ENCODE assay signal across 23 mouse cellular contexts in the genomic region with DNA sequence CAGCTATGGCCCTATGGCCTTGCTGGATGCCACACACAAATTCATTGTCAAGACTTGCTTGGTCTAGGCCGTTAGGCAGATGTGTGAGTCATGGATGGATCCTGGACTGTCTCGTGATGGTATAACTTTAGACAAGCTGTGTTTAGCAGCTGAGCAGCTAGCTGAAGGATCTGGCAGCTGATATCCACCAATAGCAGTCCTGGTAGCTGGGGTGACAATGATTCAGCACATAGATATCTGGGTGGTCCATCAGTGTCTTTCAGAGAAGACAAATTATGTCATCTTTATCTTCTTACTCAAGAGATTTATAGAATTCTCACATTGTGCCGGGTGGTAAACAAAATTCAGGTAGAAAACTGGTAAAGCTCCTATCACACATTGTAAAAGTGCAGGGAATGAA.
DNase-seq lines count a peak whose midpoint lies in the region; ATAC-seq and TF ChIP-seq lines count a peak whose summit lies in the region.
"Had no signal": no experiment of that assay in that cellular context is flagged by ENCODE, and none has a peak within 500 bp of the region (broad histone marks: within the 10 kb centered on the region; RNA-seq: fewer than 3 reads in every experiment).

No protein-coding gene starts in this region.

- H3K79me2 ChIP-seq in MEL (ENCODE audit: control insufficient read depth, insufficient read depth, low read length, poor library complexity) = no peaks in the 10 kb centered on the region

- DNase-seq in G1E (ENCODE audit: low spot score) (peak; percentile 4), MEL (ENCODE audit: low read depth, low spot score) (peak; percentile 84)
- no peak for DNase-seq in urinary bladder, postnatal 36 days (ENCODE audit: low spot score in 2 of 2)
- DNase-seq in cerebellum, adult 9-10 months = no peak
- DNase-seq in hindbrain, embryonic 10.5 days (ENCODE audit: low spot score) = no peak
- DNase-seq: adrenal gland, adult 8-10 months; adrenal gland, postnatal 14 days; adrenal gland, postnatal 36 days; cerebellum, adult 11-12 months; cerebellum, adult 2 months; cerebellum, adult 9-11 months; cerebellum, postnatal 14 days; cerebellum, postnatal 36 days; forebrain, postnatal 0 days had no signal

- TF ChIP-seq EP300 in MEL (IDR thresholded peaks at IDR 0.05; ENCODE audit: low read depth in 1 of 2, low read length in 2 of 2) = peak; percentile 78 to 85

- WGBS in intestine, embryonic 16.5 days = 79% methylated on average over 3 of the region's 3 CpGs
- 90% methylated on average over 3 of the region's 3 CpGs for WGBS in hindbrain, embryonic 10.5 days

- no peak overlapping the region for H3K27ac ChIP-seq in MEL (ENCODE audit: control insufficient read depth, low read depth, low read length)
- H3K27ac ChIP-seq in intestine, embryonic 16.5 days (ENCODE audit: low read length) = no peak overlapping the region
- no peak overlapping the region for H3K27ac ChIP-seq in hindbrain, embryonic 10.5 days
- H3K27ac ChIP-seq: embryonic facial prominence, embryonic 10.5 days; embryonic facial prominence, embryonic 12.5 days; forebrain, embryonic 13.5 days; forebrain, embryonic 15.5 days had no signal

- peak; percentile 98 for ATAC-seq in G1E (ENCODE audit: extremely low read depth, insufficient number of reproducible peaks, low FRiP score, poor library complexity, severe bottlenecking)
- peak; percentile 47 for ATAC-seq in common myeloid progenitor, adult 5-6 weeks (replicated peaks; ENCODE audit: low read depth, poor library complexity, severe bottlenecking)
- peak; percentile 95 for ATAC-seq in megakaryocyte progenitor cell, adult 5-6 weeks (replicated peaks; ENCODE audit: poor library complexity)
- ATAC-seq in intestine, embryonic 16.5 days = no peak
- ATAC-seq: activated CD4-positive, CD25-positive, alpha-beta regulatory T cell, adult 4 months; forebrain, embryonic 13.5 days; forebrain, embryonic 15.5 days; forebrain, postnatal 0 days; Patski had no signal

- TF ChIP-seq RAD21 in MEL (IDR thresholded peaks at IDR 0.05; ENCODE audit: low read depth, low read length) = no peak

- peaks cover 13% of the 10 kb centered on the region for H3K4me1 ChIP-seq in G1E (ENCODE audit: insufficient read depth, low read depth, low read length)
- peaks cover 3 to 5% of the 10 kb centered on the region in 2 experiments; a peak in 2 of 4 replicates for H3K4me1 ChIP-seq in MEL (ENCODE audit: control insufficient read depth in 1 of 2, insufficient read depth in 2 of 2, low read length in 2 of 2)
- H3K4me1 ChIP-seq in intestine, embryonic 16.5 days (ENCODE audit: control insufficient read depth, insufficient read depth, low read length) = no peaks in the 10 kb centered on the region
- no peaks in the 10 kb centered on the region for H3K4me1 ChIP-seq in hindbrain, embryonic 10.5 days (replicated peaks)
- H3K4me1 ChIP-seq: embryonic facial prominence, embryonic 10.5 days; embryonic facial prominence, embryonic 12.5 days; forebrain, embryonic 13.5 days; forebrain, embryonic 15.5 days had no signal

- H3K27me3 ChIP-seq in G1E (ENCODE audit: insufficient read depth, low read length) (no peaks in the 10 kb centered on the region), MEL (ENCODE audit: control insufficient read depth in 1 of 2, insufficient read depth in 2 of 2, low read length in 2 of 2) (no peaks in the 10 kb centered on the region)
- H3K27me3 ChIP-seq in intestine, embryonic 16.5 days (replicated peaks; ENCODE audit: control insufficient read depth, insufficient read depth, low read length) = no peaks in the 10 kb centered on the region
- no peaks in the 10 kb centered on the region for H3K27me3 ChIP-seq in hindbrain, embryonic 10.5 days (ENCODE audit: insufficient read depth, poor library complexity, severe bottlenecking)
- H3K27me3 ChIP-seq: embryonic facial prominence, embryonic 12.5 days; forebrain, embryonic 13.5 days; forebrain, embryonic 15.5 days; Patski had no signal

- TF ChIP-seq CTCF in G1E (IDR thresholded peaks at IDR 0.05; ENCODE audit: low read depth, low read length) = no peak
- TF ChIP-seq CTCF in MEL (IDR thresholded peaks at IDR 0.05 in 2 of 3, conservative IDR thresholded peaks at IDR 0.05 in 1 of 3; ENCODE audit: control insufficient read depth in 1 of 3, insufficient read depth in 1 of 3, low read depth in 2 of 3, low read length in 3 of 3, poor library complexity in 1 of 3, severe bottlenecking in 1 of 3) = no peak

- H3K36me3 ChIP-seq in G1E (replicated peaks) (no peaks in the 10 kb centered on the region), MEL (ENCODE audit: control insufficient read depth in 1 of 2, insufficient read depth in 2 of 2, low read length in 2 of 2) (peaks cover 0 to 15% of the 10 kb centered on the region in 2 experiments; a peak in 2 of 4 replicates)
- H3K36me3 ChIP-seq in intestine, embryonic 16.5 days (ENCODE audit: control insufficient read depth, insufficient read depth, low read length) = no peaks in the 10 kb centered on the region
- no peaks in the 10 kb centered on the region for H3K36me3 ChIP-seq in hindbrain, embryonic 10.5 days
- H3K36me3 ChIP-seq: embryonic facial prominence, embryonic 10.5 days; embryonic facial prominence, embryonic 12.5 days; forebrain, embryonic 15.5 days had no signal

- TF ChIP-seq POLR2A in MEL (IDR thresholded peaks at IDR 0.05; ENCODE audit: control insufficient read depth in 1 of 2, insufficient read depth in 1 of 2, low read depth in 1 of 2, low read length in 2 of 2, poor library complexity in 1 of 2) = no peak

- H3K9me3 ChIP-seq in G1E (replicated peaks) (no peaks in the 10 kb centered on the region), MEL (replicated peaks; ENCODE audit: insufficient read depth, low read length) (no peaks in the 10 kb centered on the region)
- no peaks in the 10 kb centered on the region for H3K9me3 ChIP-seq in intestine, embryonic 16.5 days (ENCODE audit: control insufficient read depth, low read length)
- H3K9me3 ChIP-seq in hindbrain, embryonic 10.5 days = no peaks in the 10 kb centered on the region
- H3K9me3 ChIP-seq: embryonic facial prominence, embryonic 10.5 days; embryonic facial prominence, embryonic 12.5 days; forebrain, embryonic 13.5 days; forebrain, embryonic 15.5 days had no signal

- no peak overlapping the region for H3K4me2 ChIP-seq in intestine, embryonic 16.5 days (ENCODE audit: low read depth, low read length)
- H3K4me2 ChIP-seq: embryonic facial prominence, embryonic 12.5 days; forebrain, embryonic 13.5 days; forebrain, embryonic 15.5 days had no signal

- H3K4me3 ChIP-seq in G1E (ENCODE audit: low read depth, low read length) (no peak overlapping the region), MEL (ENCODE audit: control insufficient read depth in 1 of 2, insufficient read depth in 1 of 2, low read depth in 2 of 2, low read length in 2 of 2) (no peak overlapping the region)
- no peak overlapping the region for H3K4me3 ChIP-seq in intestine, embryonic 16.5 days (ENCODE audit: low read length)
- H3K4me3 ChIP-seq in hindbrain, embryonic 10.5 days = no peak overlapping the region
- H3K4me3 ChIP-seq: embryonic facial prominence, embryonic 10.5 days; embryonic facial prominence, embryonic 12.5 days; forebrain, embryonic 13.5 days; forebrain, embryonic 15.5 days had no signal

- H3K9ac ChIP-seq in MEL (ENCODE audit: control insufficient read depth, low read depth, low read length, poor library complexity, severe bottlenecking) = no peak overlapping the region
- no peak overlapping the region for H3K9ac ChIP-seq in intestine, embryonic 16.5 days (ENCODE audit: low read depth, low read length)
- H3K9ac ChIP-seq: embryonic facial prominence, embryonic 12.5 days; forebrain, embryonic 13.5 days; forebrain, embryonic 15.5 days; forebrain, postnatal 0 days had no signal

TF ChIP-seq in MEL, 35 proteins besides CTCF, POLR2A, EP300 and RAD21 (continues in another document):
- TF ChIP-seq ZNF384 (IDR thresholded peaks at IDR 0.05; ENCODE audit: low read depth, low read length) = no peak
- peak; percentile 67; the same call in 1 of the 2 replicates for TF ChIP-seq RCOR1 (IDR thresholded peaks at IDR 0.05; ENCODE audit: low read depth, low read length)
- no peak for TF ChIP-seq POLR2AphosphoS5 (IDR thresholded peaks at IDR 0.05; ENCODE audit: borderline replicate concordance, low read depth, low read length)
- TF ChIP-seq USF2 (IDR thresholded peaks at IDR 0.05; ENCODE audit: borderline replicate concordance in 1 of 2, insufficient read depth in 1 of 2, low read depth in 1 of 2, low read length in 2 of 2) = no peak
- no peak for TF ChIP-seq E2F4 (IDR thresholded peaks at IDR 0.05; ENCODE audit: borderline replicate concordance, low read depth, low read length)
- no peak for TF ChIP-seq POLR2AphosphoS2 (IDR thresholded peaks at IDR 0.05; ENCODE audit: low read length)
- no peak for TF ChIP-seq SMC3 (IDR thresholded peaks at IDR 0.05; ENCODE audit: low read depth, low read length)
- no peak for TF ChIP-seq CHD2 (IDR thresholded peaks at IDR 0.05; ENCODE audit: low read length)
- TF ChIP-seq MXI1 (IDR thresholded peaks at IDR 0.05; ENCODE audit: low read depth, low read length) = no peak
- peak; percentile 39 for TF ChIP-seq MYB (IDR thresholded peaks at IDR 0.05; ENCODE audit: low read depth, low read length)
- TF ChIP-seq ZMIZ1 (IDR thresholded peaks at IDR 0.05; ENCODE audit: low read depth, low read length) = no peak
- TF ChIP-seq USF1 (IDR thresholded peaks at IDR 0.05; ENCODE audit: low read depth, low read length) = peak; percentile 18; the same call in 1 of the 2 replicates
- peak; percentile 100 for TF ChIP-seq ETS1 (IDR thresholded peaks at IDR 0.05; ENCODE audit: low read depth, low read length)
- peak; percentile 58; the same call in 1 of the 2 replicates for TF ChIP-seq GABPA (IDR thresholded peaks at IDR 0.05; ENCODE audit: low read depth, low read length)
- peak; percentile 45; the same call in 1 of the 2 replicates for TF ChIP-seq MAFK (IDR thresholded peaks at IDR 0.05; ENCODE audit: borderline replicate concordance, low read depth, low read length)
- no peak for TF ChIP-seq TAL1 (IDR thresholded peaks at IDR 0.05; ENCODE audit: low read length)
- TF ChIP-seq SIN3A (IDR thresholded peaks at IDR 0.05; ENCODE audit: low read length) = peak; percentile 63; the same call in 1 of the 2 replicates
- no peak for TF ChIP-seq MYC (IDR thresholded peaks at IDR 0.05; ENCODE audit: low read depth, low read length)
- TF ChIP-seq CHD1 (IDR thresholded peaks at IDR 0.05; ENCODE audit: low read depth, low read length) = no peak
- no peak for TF ChIP-seq ZC3H11A (IDR thresholded peaks at IDR 0.05; ENCODE audit: low read depth, low read length)
- TF ChIP-seq MEF2A (IDR thresholded peaks at IDR 0.05; ENCODE audit: extremely low read depth, insufficient replicate concordance, low read depth, low read length, poor library complexity, severe bottlenecking) = 0 out of 2 replicates have a peak, but pooled peaks have one; percentile 15
- no peak for TF ChIP-seq ELF1 (IDR thresholded peaks at IDR 0.05; ENCODE audit: low read depth, low read length)
- TF ChIP-seq JUND (IDR thresholded peaks at IDR 0.05; ENCODE audit: low read depth, low read length) = peak; percentile 45; the same call in 1 of the 2 replicates
- peak; percentile 73 for TF ChIP-seq TCF12 (IDR thresholded peaks at IDR 0.05; ENCODE audit: low read depth, low read length)

Comparison
In these comparisons a context has a peak if more than half of its experiments do, and no peak if none do; other contexts are left out.
1. DNase-seq: peak in G1E (single experiment) and MEL (single experiment); none in urinary bladder, postnatal 36 days (0 of 2), cerebellum, adult 9-10 months (single experiment) and hindbrain, embryonic 10.5 days (single experiment).